Mouse (Mus musculus) pancreas, adult 10 weeks (tissue): Measurements from ENCODE around the gene Slc27a3. TPM values are rescaled to one million over a fixed set of nuclear protein-coding genes. Genes with fewer than 3 reads are reported as not detected.

ENCODE experiments used
- polyA plus RNA-seq: library from polyadenylated mRNA; stranded (reverse); fragments of 350-450 nt; fragmentation: Illumina TruSeq; extraction: RNeasy Lipid Tissue Mini Kit (QIAGEN cat#74804); gene quantifications from one replicate; pipeline ENCODE4 v1.2.3, GENCODE M21; 2015; ENCODE audit warnings: low read depth, low replicate concordance; ENCODE audit not compliant: insufficient read depth

The Slc27a3 gene
- polyA plus RNA-seq = 6.5 TPM

DNA sequence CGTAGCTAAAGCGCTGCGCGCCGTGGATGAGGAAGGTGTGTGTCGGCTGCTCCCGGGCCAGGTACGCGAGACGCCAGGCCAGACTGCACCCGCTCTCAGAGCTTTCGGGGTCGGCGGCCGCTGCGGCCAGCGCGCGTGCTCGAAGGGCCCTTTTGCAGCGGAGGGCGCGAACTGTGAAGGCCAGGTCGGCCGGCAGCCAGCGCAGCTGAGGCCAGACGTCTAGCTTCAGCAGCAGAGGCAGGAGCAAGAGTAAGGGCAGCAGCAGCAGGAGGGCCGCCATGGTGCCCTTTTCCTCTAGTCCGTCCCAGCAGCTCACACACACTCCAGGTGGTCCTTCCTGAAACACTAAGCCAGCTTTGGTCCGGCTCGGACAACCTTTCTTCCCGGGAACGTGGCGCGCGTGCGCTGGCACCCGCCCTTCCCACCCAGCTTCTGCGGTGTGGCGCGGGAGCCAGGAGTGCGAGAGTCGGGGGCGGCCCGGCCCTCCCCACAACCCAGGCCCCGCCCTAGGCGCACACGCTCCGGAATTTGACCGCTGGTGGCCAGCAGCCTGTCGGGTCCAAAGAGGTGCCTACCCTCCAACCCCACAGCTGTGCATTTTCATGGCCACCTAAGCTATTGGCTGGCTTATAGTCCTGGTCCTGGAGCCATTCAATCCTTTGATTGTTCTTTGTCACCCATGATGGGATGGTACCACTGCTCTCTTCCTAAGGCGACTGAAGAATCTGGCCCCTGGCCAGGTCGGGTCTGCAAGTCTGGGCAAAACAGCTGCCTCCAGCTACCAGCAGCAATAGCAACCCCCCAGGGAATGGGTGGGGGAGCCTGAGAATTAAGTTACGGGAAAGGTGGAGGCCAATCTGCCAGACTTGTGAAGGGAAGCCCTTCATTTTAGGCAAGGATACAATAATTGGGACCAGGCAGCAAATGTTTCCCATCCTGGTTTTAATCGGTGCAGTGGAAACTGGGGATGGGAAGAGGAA is at the start of gene Slc27a3:
Gene Slc27a3 (minus strand): TSS at position 428 of the 980 bp plus-strand sequence.

DNA sequence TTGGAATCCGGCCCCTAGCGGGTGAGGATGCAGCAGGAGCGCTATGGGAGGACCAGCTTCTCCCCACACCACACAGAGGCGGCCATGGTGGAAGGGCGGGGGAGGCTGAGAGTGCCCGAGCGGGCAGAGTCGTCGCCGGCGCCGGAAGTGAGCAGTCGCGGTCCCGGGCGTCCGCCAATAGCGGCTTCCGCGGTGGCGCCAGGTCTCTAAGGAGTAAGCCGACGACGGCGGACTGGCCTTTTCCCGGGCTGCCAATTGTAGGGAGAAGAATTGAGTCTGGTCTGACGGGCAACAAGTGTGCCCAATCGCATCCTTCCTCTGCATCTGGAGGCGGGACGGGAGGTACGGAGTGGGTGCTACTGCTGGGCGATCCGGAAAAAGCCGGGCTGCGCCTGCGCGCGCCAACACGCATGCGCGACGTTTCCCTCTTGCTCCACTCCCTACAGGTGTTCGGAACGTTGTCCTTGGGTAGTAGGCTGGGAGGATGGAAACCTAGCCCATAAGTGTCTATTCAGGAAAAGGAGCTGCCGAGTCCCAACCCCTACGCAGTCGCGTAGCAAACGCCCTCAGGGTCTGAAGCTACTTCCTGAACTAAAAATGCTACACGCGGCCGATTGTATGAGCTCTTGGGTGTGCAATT is 43.8 kb upstream of the Slc27a3 start, which contains the start of gene Ints3:
Gene Ints3 (minus strand): TSS at position 242 of the 640 bp plus-strand sequence.

Other genes with a start within 250 kb of the Slc27a3 start
- 1,024 TPM for gene Rps27, start 176.3 kb downstream of the Slc27a3 start, polyA plus RNA-seq
- 3.2 TPM for gene Rab13, start 176.2 kb downstream of the Slc27a3 start, polyA plus RNA-seq
- gene Jtb, start 158.3 kb downstream of the Slc27a3 start, polyA plus RNA-seq = 60.7 TPM
- not detected for gene Creb3l4, start 146.4 kb downstream of the Slc27a3 start, polyA plus RNA-seq
- gene Slc39a1, start 141.8 kb downstream of the Slc27a3 start, polyA plus RNA-seq = 13.2 TPM
- gene Crtc2, start 135.8 kb downstream of the Slc27a3 start, polyA plus RNA-seq = 9.5 TPM
- 3.7 TPM for gene Dennd4b, start 124.8 kb downstream of the Slc27a3 start, polyA plus RNA-seq
- 3.5 TPM for gene Gatad2b, start 96.8 kb downstream of the Slc27a3 start, polyA plus RNA-seq
- gene Ints3, start 43.7 kb upstream of the Slc27a3 start, polyA plus RNA-seq = 12.9 TPM
- gene Npr1, start 75.9 kb upstream of the Slc27a3 start, polyA plus RNA-seq = 24.0 TPM
- gene Ilf2, start 86.2 kb upstream of the Slc27a3 start, polyA plus RNA-seq = 10.1 TPM
- 11.3 TPM for gene Snapin, start 101.1 kb upstream of the Slc27a3 start, polyA plus RNA-seq
- 22.0 TPM for gene Chtop, start 119.6 kb upstream of the Slc27a3 start, polyA plus RNA-seq
- 42.7 TPM for gene S100a1, start 124.5 kb upstream of the Slc27a3 start, polyA plus RNA-seq
- 22.3 TPM for gene S100a13, start 124.5 kb upstream of the Slc27a3 start, polyA plus RNA-seq
- not detected for gene S100a14, start 136.9 kb upstream of the Slc27a3 start, polyA plus RNA-seq
- 41.8 TPM for gene S100a16, start 147.3 kb upstream of the Slc27a3 start, polyA plus RNA-seq
- gene S100a3, start 170.6 kb upstream of the Slc27a3 start, polyA plus RNA-seq = not detected
- gene S100a2, start 200.3 kb upstream of the Slc27a3 start, polyA plus RNA-seq = not detected
- not detected for gene Gm42674, start 212.0 kb upstream of the Slc27a3 start, polyA plus RNA-seq
- 10.9 TPM for gene S100a4, start 213.8 kb upstream of the Slc27a3 start, polyA plus RNA-seq
- gene S100a5, start 218.6 kb upstream of the Slc27a3 start, polyA plus RNA-seq = not detected
- gene S100a6, start 222.9 kb upstream of the Slc27a3 start, polyA plus RNA-seq = 248 TPM